Mouse (Mus musculus) small intestine, adult 2 months (tissue): ENCODE measurements around the gene C87499.

ENCODE experiments used
- CTCF ChIP-seq: fragments of 200-500 bp; IDR thresholded peaks from 2 replicates; pipeline ENCODE4 v1.5.1; 2012; ENCODE audit warnings: low read depth, mild to moderate bottlenecking, control low read depth, inconsistent platforms, low read length, moderate library complexity, mixed read lengths; ENCODE audit not compliant: insufficient replicate concordance, insufficient read length; ENCODE audit errors: extremely low read depth
- POLR2A ChIP-seq: fragments of 200-500 bp; IDR thresholded peaks from 2 replicates; pipeline ENCODE4 v1.6.1; 2012; ENCODE audit warnings: low read depth, mild to moderate bottlenecking, control low read depth, inconsistent platforms, low read length, moderate library complexity

DNA sequence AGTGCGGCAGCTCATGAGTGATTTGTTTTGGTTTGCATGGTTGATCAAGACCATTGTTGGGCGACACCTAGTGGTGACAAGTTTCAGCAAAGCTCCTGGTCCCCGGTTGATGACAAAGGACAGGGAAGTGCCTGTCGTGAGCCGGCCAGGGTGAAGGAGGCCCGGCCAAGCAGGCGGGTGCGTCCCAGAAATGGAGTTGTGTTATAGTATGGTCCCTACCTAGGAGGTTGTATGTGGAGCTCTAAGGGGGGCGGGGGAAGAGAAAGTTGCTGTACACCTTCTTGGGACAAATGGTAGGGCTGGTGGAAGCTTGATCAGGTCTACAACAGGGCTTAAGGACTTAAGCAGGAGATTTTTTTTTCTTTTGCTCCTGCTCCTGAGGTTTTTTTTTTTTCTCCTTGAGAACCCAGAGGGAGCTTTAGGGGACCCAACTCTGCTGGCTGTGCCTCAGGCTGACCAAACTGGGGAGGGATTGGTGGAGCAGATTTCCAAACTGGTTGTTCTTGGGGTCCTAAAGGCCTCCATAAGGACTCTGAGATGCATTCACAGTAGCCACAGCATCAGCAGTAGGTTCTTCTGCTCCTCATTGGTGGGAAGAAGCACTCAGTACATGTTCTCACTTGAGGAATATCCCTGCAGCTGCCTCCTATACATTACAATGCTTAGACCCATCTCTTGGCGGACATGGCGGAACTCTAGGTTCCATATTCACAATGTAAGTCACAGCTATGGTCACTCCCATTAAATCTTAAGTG, 7.0 kb upstream of the C87499 start:
- TF ChIP-seq CTCF: peak; percentile 97
- peak; percentile 33; the same call in 1 of the 2 replicates for TF ChIP-seq POLR2A
